Mouse (Mus musculus) kidney, postnatal 14 days (tissue): Measurements from ENCODE around the gene Spon1.
A peak's percentile ranks its signal among the peaks of the same experiment; 100 is the strongest.

Source experiments
- DNase-seq: peaks from one replicate; pipeline ENCODE4 v3.0.0; 2022; ENCODE audit warnings: mixed read lengths

The Spon1 gene

GRCm38 (mm10) chr7:113845191-113845590 is 79.4 kb downstream of the Spon1 start:
- DNase-seq, result no peak

GRCm38 (mm10) chr7:113846553-113846952 is 80.8 kb downstream of the Spon1 start:
- DNase-seq, result no peak

- no peak for DNase-seq
These were observed 81.4 kb downstream of the Spon1 start for GRCm38 (mm10) chr7:113847041-113847819.

- no peak for DNase-seq
These were observed 84.6 kb downstream of the Spon1 start for GRCm38 (mm10) chr7:113850389-113850788.

- DNase-seq, result no peak
These were observed 89.6 kb downstream of the Spon1 start for GRCm38 (mm10) chr7:113855396-113855795.

GRCm38 (mm10) chr7:113856067-113856466 is 90.3 kb downstream of the Spon1 start:
- DNase-seq, result no peak

GRCm38 (mm10) chr7:113859480-113859881 is 93.7 kb downstream of the Spon1 start:
- DNase-seq, result peak; percentile 43

- DNase-seq, result no peak
These were observed 96.2 kb downstream of the Spon1 start for GRCm38 (mm10) chr7:113861964-113862363.

- DNase-seq, result no peak
These were observed 107.0 kb downstream of the Spon1 start for GRCm38 (mm10) chr7:113872846-113873245.

GRCm38 (mm10) chr7:113877451-113877850 is 111.7 kb downstream of the Spon1 start:
- no peak for DNase-seq

- peak; percentile 27 for DNase-seq
These were observed 112.1 kb downstream of the Spon1 start for GRCm38 (mm10) chr7:113877926-113878325.

GRCm38 (mm10) chr7:113879085-113879501 is 113.3 kb downstream of the Spon1 start:
- no peak for DNase-seq

- no peak for DNase-seq
These were observed 114.2 kb downstream of the Spon1 start for GRCm38 (mm10) chr7:113880021-113880420.

- no peak for DNase-seq
These were observed 125.0 kb downstream of the Spon1 start for GRCm38 (mm10) chr7:113890782-113891181.

- DNase-seq, result no peak
These were observed 125.7 kb downstream of the Spon1 start for GRCm38 (mm10) chr7:113891491-113891890.

GRCm38 (mm10) chr7:113893944-113894662 is 128.3 kb downstream of the Spon1 start:
- DNase-seq, result no peak

- no peak for DNase-seq
These were observed 129.5 kb downstream of the Spon1 start for GRCm38 (mm10) chr7:113895266-113895665.

GRCm38 (mm10) chr7:113898388-113898787 is 132.6 kb downstream of the Spon1 start:
- DNase-seq, result no peak

GRCm38 (mm10) chr7:113901511-113901910 is 135.7 kb downstream of the Spon1 start:
- DNase-seq, result no peak

- no peak for DNase-seq
These were observed 136.2 kb downstream of the Spon1 start for GRCm38 (mm10) chr7:113901941-113902515.

GRCm38 (mm10) chr7:113903127-113903827 is 137.5 kb downstream of the Spon1 start:
- no peak for DNase-seq

- DNase-seq, result no peak
These were observed 138.1 kb downstream of the Spon1 start for GRCm38 (mm10) chr7:113903939-113904338.

- no peak for DNase-seq
These were observed 138.6 kb downstream of the Spon1 start for GRCm38 (mm10) chr7:113904348-113904895.
